Mouse (Mus musculus) embryonic facial prominence, embryonic 11.5 days (tissue): ENCODE measurements at regions not wholly inside any gene's neighbourhood (a gene's known extent, or its start where the extent isn't known, plus 50 kb on each side); places are given as distances from the start of the nearest gene placed in this dataset.
A peak's percentile ranks its signal among the peaks of the same experiment; 100 is the strongest.

Experiments
- ATAC-seq: fragments of 200-750 bp; cut with Nextera tagmentation; replicated peaks from 2 replicates; pipeline ENCODE4 v1.8.0; 2017; ENCODE audit warnings: low read depth; ENCODE audit not compliant: insufficient number of reproducible peaks, low FRiP score, low TSS enrichment
- DNase-seq: peaks from one replicate; pipeline ENCODE4 v3.0.0-alpha.2; 2015; ENCODE audit warnings: low spot score
- H3K27ac ChIP-seq: fragments of 300-500 bp; sonication (generic); replicated peaks from 2 replicates; pipeline ENCODE4 v1.5.1; 2014; ENCODE audit warnings: mild to moderate bottlenecking, low read depth, low read length, control low read depth
- H3K27me3 ChIP-seq: fragments of 300-500 bp; sonication (generic); 2 replicates; pipeline ENCODE4 v1.6.1; 2014; ENCODE audit warnings: mild to moderate bottlenecking, low read length, moderate library complexity, mixed read lengths; ENCODE audit not compliant: control insufficient read depth, insufficient read depth
- H3K36me3 ChIP-seq: fragments of 300-500 bp; sonication (generic); replicated peaks from 2 replicates; pipeline ENCODE4 v1.6.1; 2014; ENCODE audit warnings: low read depth, mild to moderate bottlenecking, low read length, moderate library complexity, mixed read lengths; ENCODE audit not compliant: control insufficient read depth, insufficient read depth
- H3K4me1 ChIP-seq: fragments of 300-500 bp; sonication (generic); 2 replicates; pipeline ENCODE4 v1.6.1; 2014; ENCODE audit warnings: low read length, mixed read lengths; ENCODE audit not compliant: control insufficient read depth, insufficient read depth
- H3K4me2 ChIP-seq: fragments of 300-500 bp; sonication (generic); 2 replicates; pipeline ENCODE4 v1.6.1; 2014; ENCODE audit warnings: low read depth, mild to moderate bottlenecking, control low read depth, low read length, moderate library complexity
- H3K4me3 ChIP-seq: fragments of 300-500 bp; sonication (generic); 2 replicates; pipeline ENCODE4 v1.5.1; 2014; ENCODE audit warnings: low read depth, low read length, control low read depth
- H3K9ac ChIP-seq: fragments of 300-500 bp; sonication (generic); replicated peaks from 2 replicates; pipeline ENCODE4 v1.6.1; 2014; ENCODE audit warnings: mild to moderate bottlenecking, control low read depth, low read length
- H3K9me3 ChIP-seq: fragments of 300-500 bp; sonication (generic); replicated peaks from 2 replicates; pipeline ENCODE4 v1.6.1; 2016; ENCODE audit warnings: mild to moderate bottlenecking, low read length, inconsistent platforms, mixed read lengths; ENCODE audit not compliant: control insufficient read depth
- whole genome bisulfite sequencing: fragments of 180-500 bp; shearing (Covaris S2); extraction: QIAGEN DNeasy Blood & Tissue Kit; methylation state at CpG from one replicate; pipeline ENCODE4 v1.1.7; 2014; 5-methylcytosine and 5-hydroxymethylcytosine counted together

DNA sequence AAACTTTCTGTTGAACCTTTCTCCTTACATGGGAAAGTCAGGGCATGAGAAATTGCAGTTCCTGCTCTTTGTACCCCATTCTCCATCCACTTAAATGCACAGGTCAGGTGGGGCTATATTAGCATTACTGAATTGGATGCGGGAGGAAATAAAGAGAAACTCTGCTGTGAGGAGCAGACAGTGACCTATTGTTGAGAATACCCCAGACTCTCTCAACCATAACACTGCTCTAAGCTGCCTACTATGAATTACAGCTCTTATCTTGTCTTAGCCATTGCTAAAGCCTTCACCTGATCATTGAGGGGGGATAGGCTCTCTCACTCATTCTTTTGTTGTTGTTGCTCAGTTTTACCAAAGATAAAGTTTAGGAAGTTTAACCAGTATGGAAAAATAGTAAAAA, 126.4 kb downstream of the 4930544G11Rik start:
- H3K36me3 ChIP-seq, result no peaks in the 10 kb centered on the region
- 31% methylated on average over 1 of the region's 1 CpGs for WGBS
- H3K9ac ChIP-seq, result no peak overlapping the region
- H3K4me2 ChIP-seq, result no peak overlapping the region
- no peaks in the 10 kb centered on the region for H3K9me3 ChIP-seq
- H3K4me3 ChIP-seq, result no peak overlapping the region
- no peak overlapping the region for H3K27ac ChIP-seq
- ATAC-seq, result no peak
- no peak for DNase-seq
- H3K4me1 ChIP-seq, result no peaks in the 10 kb centered on the region
- no peaks in the 10 kb centered on the region for H3K27me3 ChIP-seq

GRCm38 (mm10) chr6:66101555-66102071, 149.2 kb downstream of the 4930544G11Rik start:
- no peaks in the 10 kb centered on the region for H3K27me3 ChIP-seq
- no peak for DNase-seq
- H3K4me1 ChIP-seq, result no peaks in the 10 kb centered on the region
- WGBS, result 72% methylated on average over 3 of the region's 3 CpGs
- no peak for ATAC-seq
- H3K4me2 ChIP-seq, result no peak overlapping the region
- H3K4me3 ChIP-seq, result no peak overlapping the region
- H3K36me3 ChIP-seq, result no peaks in the 10 kb centered on the region
- no peak overlapping the region for H3K27ac ChIP-seq
- no peak overlapping the region for H3K9ac ChIP-seq
- no peaks in the 10 kb centered on the region for H3K9me3 ChIP-seq

GRCm38 (mm10) chr6:66114366-66114765, 162.0 kb downstream of the 4930544G11Rik start:
- 84% methylated on average over 6 of the region's 6 CpGs for whole genome bisulfite sequencing
- H3K27me3 ChIP-seq, result no peaks in the 10 kb centered on the region

GRCm38 (mm10) chr6:66121479-66122183, 169.2 kb downstream of the 4930544G11Rik start:
- no peak for DNase-seq
- H3K4me2 ChIP-seq, result no peak overlapping the region
- H3K9me3 ChIP-seq, result no peaks in the 10 kb centered on the region
- H3K36me3 ChIP-seq, result no peaks in the 10 kb centered on the region
- H3K4me3 ChIP-seq, result no peak overlapping the region
- 83% methylated on average over 5 of the region's 5 CpGs for WGBS
- no peaks in the 10 kb centered on the region; the same call in 1 of the 2 replicates for H3K4me1 ChIP-seq
- no peak overlapping the region for H3K9ac ChIP-seq
- no peaks in the 10 kb centered on the region for H3K27me3 ChIP-seq
- no peak overlapping the region for H3K27ac ChIP-seq
- no peak for ATAC-seq

More at GRCm38 (mm10) chr6:66114366-66114765, 162.0 kb downstream of the 4930544G11Rik start:
- Histone ChIP-seq H3K9me3 (no peaks in the 10 kb centered on the region), H3K27ac (no peak overlapping the region), H3K36me3 (no peaks in the 10 kb centered on the region), H3K4me3 (no peak overlapping the region), H3K9ac (no peak overlapping the region), H3K4me2 (no peak overlapping the region), H3K4me1 (no peaks in the 10 kb centered on the region)
- ATAC-seq (no peak), DNase-seq (no peak)

DNA sequence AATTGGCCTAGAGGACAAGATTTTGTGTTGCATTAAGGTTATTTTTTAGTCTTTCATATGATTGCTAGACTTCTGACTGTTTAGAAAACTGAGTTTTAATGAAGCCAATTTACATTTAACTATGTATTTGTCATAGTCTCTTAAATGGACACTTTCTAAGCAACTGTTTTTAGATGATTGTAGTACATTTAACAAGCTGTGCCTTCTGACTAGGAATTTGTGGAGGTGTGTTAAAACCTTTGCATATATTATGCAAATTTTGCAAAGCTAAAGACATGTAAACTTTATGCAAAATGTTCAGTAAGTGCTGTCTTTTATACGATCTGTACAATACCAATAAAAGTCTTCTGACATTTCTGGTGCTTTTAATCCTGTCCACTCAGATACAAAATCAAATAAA, 171.9 kb downstream of the 4930544G11Rik start:
- no peak for ATAC-seq
- H3K27me3 ChIP-seq, result no peaks in the 10 kb centered on the region
- DNase-seq, result no peak
- no peaks in the 10 kb centered on the region for H3K9me3 ChIP-seq
- no peaks in the 10 kb centered on the region for H3K36me3 ChIP-seq
- no peak overlapping the region for H3K4me3 ChIP-seq
- H3K4me1 ChIP-seq, result no peaks in the 10 kb centered on the region; the same call in 1 of the 2 replicates
- no peak overlapping the region for H3K9ac ChIP-seq
- H3K27ac ChIP-seq, result no peak overlapping the region
- WGBS, result 83% methylated on average over 1 of the region's 1 CpGs
- H3K4me2 ChIP-seq, result no peak overlapping the region

- peak; percentile 48 for DNase-seq
- no peak for ATAC-seq
- WGBS, result 32% methylated on average over 3 of the region's 3 CpGs
Measured at GRCm38 (mm10) chr6:66151786-66152185, 199.4 kb downstream of the 4930544G11Rik start.

DNA sequence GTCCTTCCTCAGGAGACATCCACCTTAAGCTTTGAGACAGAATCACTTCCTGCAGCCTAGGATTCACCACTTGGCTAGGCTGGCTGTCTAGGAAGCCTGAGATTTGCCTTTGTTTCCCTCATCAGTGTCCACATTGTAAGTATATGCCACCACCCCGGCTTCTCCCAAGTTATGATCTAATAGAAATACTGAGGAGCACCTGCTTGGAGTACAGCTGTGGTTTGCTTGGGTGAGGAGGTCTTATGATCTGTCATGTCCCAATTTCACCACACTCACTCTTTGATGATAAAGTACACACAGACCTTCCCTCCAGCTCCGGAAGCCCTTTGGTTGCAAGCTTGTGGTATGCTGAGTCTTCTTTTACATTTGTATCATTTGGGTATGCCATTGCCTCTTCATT, 202.4 kb downstream of the 4930544G11Rik start:
- Histone ChIP-seq H3K27ac (no peak overlapping the region), H3K4me1 (no peaks in the 10 kb centered on the region), H3K27me3 (no peaks in the 10 kb centered on the region)

More at GRCm38 (mm10) chr6:66151786-66152185, 199.4 kb downstream of the 4930544G11Rik start:
- Histone ChIP-seq H3K27me3 (no peaks in the 10 kb centered on the region), H3K4me2 (no peak overlapping the region), H3K4me1 (no peaks in the 10 kb centered on the region), H3K36me3 (no peaks in the 10 kb centered on the region), H3K4me3 (no peak overlapping the region), H3K9me3 (no peaks in the 10 kb centered on the region), H3K9ac (no peak overlapping the region), H3K27ac (no peak overlapping the region)

DNA sequence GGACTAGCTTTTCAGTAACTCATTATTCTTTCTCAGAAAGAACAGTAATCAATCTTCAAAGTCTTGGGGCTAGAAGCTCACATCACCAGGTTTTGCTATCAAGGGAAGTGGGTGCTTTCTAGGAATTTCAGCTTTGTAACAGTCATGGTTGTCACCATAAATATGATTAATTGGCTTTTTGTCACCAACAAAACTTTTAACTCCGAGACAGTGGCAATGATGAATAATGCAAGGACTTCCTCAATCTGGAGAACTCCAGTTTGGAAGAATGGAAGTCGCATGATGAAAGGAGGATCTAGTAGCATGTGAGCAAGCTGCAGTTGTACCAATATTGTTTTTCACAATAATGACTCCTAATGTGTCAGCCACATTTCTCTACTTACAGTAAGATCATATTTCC, 208.4 kb downstream of the 4930544G11Rik start:
- Histone ChIP-seq H3K4me1 (no peaks in the 10 kb centered on the region), H3K36me3 (no peaks in the 10 kb centered on the region), H3K27me3 (no peaks in the 10 kb centered on the region), H3K27ac (no peak overlapping the region), H3K9ac (no peak overlapping the region), H3K4me2 (no peak overlapping the region), H3K9me3 (no peaks in the 10 kb centered on the region), H3K4me3 (no peak overlapping the region)
- ATAC-seq (no peak), DNase-seq (no peak)
- WGBS, result 64% methylated on average over 2 of the region's 2 CpGs

More for the DNA sequence above, 202.4 kb downstream of the 4930544G11Rik start:
- Histone ChIP-seq H3K4me3 (no peak overlapping the region), H3K36me3 (no peaks in the 10 kb centered on the region), H3K4me2 (no peak overlapping the region), H3K9me3 (no peaks in the 10 kb centered on the region), H3K9ac (no peak overlapping the region)
- DNase-seq (no peak), ATAC-seq (no peak)
- WGBS, result 89% methylated on average over 2 of the region's 2 CpGs
